Mouse (Mus musculus): ENCODE results near the gene Mphosph9. TPM values are rescaled to one million over a fixed set of nuclear protein-coding genes. Genes with fewer than 3 reads are reported as not detected.

Gene Mphosph9
- total and polyA plus RNA-seq, 3 experiments, result 10.4 to 60.8 (median 10.9) TPM

DNA sequence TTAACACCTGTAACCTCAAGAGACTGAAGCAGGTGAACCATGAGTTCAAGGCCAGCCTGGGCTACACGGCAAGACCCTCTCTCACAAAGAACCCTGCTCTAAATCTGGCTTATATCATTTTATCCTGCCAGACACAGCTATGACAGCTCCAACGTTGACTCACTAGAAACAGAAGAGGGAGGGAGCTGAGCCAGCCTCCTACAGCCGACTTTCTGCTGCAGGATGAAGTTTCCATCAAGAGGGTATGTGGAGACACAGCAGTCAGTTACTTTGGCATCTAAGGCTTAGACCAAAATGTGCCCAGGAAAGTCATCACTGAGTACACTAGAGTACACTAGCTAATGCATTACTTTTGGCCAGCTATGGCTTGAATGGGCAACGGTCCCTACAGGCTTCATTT is 37.6 kb downstream of the Mphosph9 start:
- peaks cover 0 to 9% of the 10 kb centered on the region in 2 experiments; a peak in 2 of 4 replicates for H3K36me3 ChIP-seq (ENCODE audit: control insufficient read depth in 1 of 2, insufficient read depth in 2 of 2, low read length in 2 of 2)
- TF ChIP-seq MEF2A (IDR thresholded peaks at IDR 0.05; ENCODE audit: extremely low read depth, insufficient replicate concordance, low read depth, low read length, poor library complexity, severe bottlenecking) (no peak), ZMIZ1 (IDR thresholded peaks at IDR 0.05; ENCODE audit: low read depth, low read length) (no peak), TBP (IDR thresholded peaks at IDR 0.05; ENCODE audit: low read depth, low read length) (no peak), NELFE (IDR thresholded peaks at IDR 0.05; ENCODE audit: low read depth, low read length) (no peak), MAZ (IDR thresholded peaks at IDR 0.05; ENCODE audit: low read depth, low read length) (no peak), TAL1 (IDR thresholded peaks at IDR 0.05; ENCODE audit: low read length) (no peak), USF1 (IDR thresholded peaks at IDR 0.05; ENCODE audit: low read depth, low read length) (no peak), SIN3A (IDR thresholded peaks at IDR 0.05; ENCODE audit: low read length) (no peak), ETS1 (IDR thresholded peaks at IDR 0.05; ENCODE audit: low read depth, low read length) (no peak), MAFK (IDR thresholded peaks at IDR 0.05; ENCODE audit: borderline replicate concordance, low read depth, low read length) (no peak), CHD2 (IDR thresholded peaks at IDR 0.05; ENCODE audit: low read length) (no peak), USF2 (IDR thresholded peaks at IDR 0.05; ENCODE audit: borderline replicate concordance in 1 of 2, insufficient read depth in 1 of 2, low read depth in 1 of 2, low read length in 2 of 2) (no peak), JUND (IDR thresholded peaks at IDR 0.05; ENCODE audit: low read depth, low read length) (no peak), E2F4 (IDR thresholded peaks at IDR 0.05; ENCODE audit: borderline replicate concordance, low read depth, low read length) (no peak)

DNA sequence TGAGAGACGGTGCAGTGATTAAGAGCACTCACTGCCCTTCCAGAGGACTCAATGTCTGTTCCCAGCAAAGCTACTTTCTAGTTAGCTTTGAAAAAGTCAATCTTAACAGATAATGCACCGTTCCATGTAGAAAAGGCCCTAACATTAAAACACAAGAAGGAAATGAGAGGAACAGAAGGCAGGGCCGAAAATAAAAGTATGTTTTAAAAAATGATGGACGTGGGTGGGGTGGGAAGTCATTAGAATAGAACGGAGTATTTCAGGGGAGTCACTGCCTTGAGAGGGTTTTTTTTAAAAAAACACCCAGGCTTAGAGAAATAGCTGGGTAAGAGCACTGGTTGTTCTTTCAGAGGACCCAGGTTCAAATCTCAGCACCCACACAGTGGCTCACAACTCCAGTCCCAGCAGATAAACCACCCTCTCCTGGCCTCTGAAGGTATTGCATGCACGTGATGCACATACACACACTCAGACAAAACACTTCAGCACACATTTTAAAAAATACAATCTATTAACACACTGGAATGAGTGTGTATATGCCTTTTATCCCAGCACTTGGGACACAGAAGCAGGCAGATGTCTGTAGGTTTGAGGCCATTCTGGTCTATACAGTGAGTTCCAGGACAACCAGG is 40.0 kb downstream of the Mphosph9 start:
- Histone ChIP-seq H3K9me3 (replicated peaks; ENCODE audit: insufficient read depth, low read length) (no peaks in the 10 kb centered on the region), H3K4me3 (ENCODE audit: control insufficient read depth in 1 of 2, insufficient read depth in 1 of 2, low read depth in 2 of 2, low read length in 2 of 2) (no peak overlapping the region), H3K4me1 (ENCODE audit: control insufficient read depth in 1 of 2, insufficient read depth in 2 of 2, low read length in 2 of 2) (no peaks in the 10 kb centered on the region), H3K9ac (ENCODE audit: control insufficient read depth, low read depth, low read length, poor library complexity, severe bottlenecking) (no peak overlapping the region), H3K36me3 (ENCODE audit: control insufficient read depth in 1 of 2, insufficient read depth in 2 of 2, low read length in 2 of 2) (peaks cover 0 to 11% of the 10 kb centered on the region in 2 experiments; a peak in 2 of 4 replicates), H3K79me2 (ENCODE audit: control insufficient read depth, insufficient read depth, low read length, poor library complexity) (no peaks in the 10 kb centered on the region), H3K27me3 (ENCODE audit: control insufficient read depth in 1 of 2, insufficient read depth in 2 of 2, low read length in 2 of 2) (no peaks in the 10 kb centered on the region), H3K27ac (ENCODE audit: control insufficient read depth, low read depth, low read length) (no peak overlapping the region)
- peak; percentile 22 for DNase-seq (ENCODE audit: low read depth, low spot score)
- peak in 2 of 3 experiments; percentile 9 to 31; a peak in 2 of 6 replicates for TF ChIP-seq CTCF (IDR thresholded peaks at IDR 0.05 in 2 of 3, conservative IDR thresholded peaks at IDR 0.05 in 1 of 3; ENCODE audit: control insufficient read depth in 1 of 3, insufficient read depth in 1 of 3, low read depth in 2 of 3, low read length in 3 of 3, poor library complexity in 1 of 3, severe bottlenecking in 1 of 3)
- TF ChIP-seq POLR2AphosphoS2 (IDR thresholded peaks at IDR 0.05; ENCODE audit: low read length), result no peak
- TF ChIP-seq SMC3 (IDR thresholded peaks at IDR 0.05; ENCODE audit: low read depth, low read length), result 0 out of 2 replicates have a peak, but pooled peaks have one; percentile 11

More for the DNA sequence above, 37.6 kb downstream of the Mphosph9 start:
- Histone ChIP-seq H3K4me3 (ENCODE audit: control insufficient read depth in 1 of 2, insufficient read depth in 1 of 2, low read depth in 2 of 2, low read length in 2 of 2) (no peak overlapping the region), H3K9me3 (replicated peaks; ENCODE audit: insufficient read depth, low read length) (no peaks in the 10 kb centered on the region), H3K27ac (ENCODE audit: control insufficient read depth, low read depth, low read length) (no peak overlapping the region), H3K79me2 (ENCODE audit: control insufficient read depth, insufficient read depth, low read length, poor library complexity) (no peaks in the 10 kb centered on the region), H3K4me1 (ENCODE audit: control insufficient read depth in 1 of 2, insufficient read depth in 2 of 2, low read length in 2 of 2) (no peaks in the 10 kb centered on the region), H3K9ac (ENCODE audit: control insufficient read depth, low read depth, low read length, poor library complexity, severe bottlenecking) (no peak overlapping the region), H3K27me3 (ENCODE audit: control insufficient read depth in 1 of 2, insufficient read depth in 2 of 2, low read length in 2 of 2) (no peaks in the 10 kb centered on the region)
- no peak for DNase-seq (ENCODE audit: low read depth, low spot score)

Measured in MEL (cell line).